24 mouse cellular contexts compared by ENCODE assay signal in genomic region chr5:26494003-26494402, GRCm38 (mm10).
"Had no signal": no experiment of that assay in that cellular context is flagged by ENCODE, and none has a peak within 500 bp of the region (broad histone marks: within the 10 kb centered on the region; RNA-seq: fewer than 3 reads in every experiment).

No protein-coding gene starts in this region.

- H3K4me3 ChIP-seq: heart, embryonic 10.5 days; heart, embryonic 12.5 days; hindbrain, embryonic 13.5 days; hindbrain, embryonic 15.5 days; kidney, embryonic 15.5 days; limb, embryonic 10.5 days; limb, embryonic 12.5 days; liver, embryonic 13.5 days; liver, embryonic 15.5 days had no signal

- DNase-seq: gastrocnemius, postnatal 14 days; gastrocnemius, postnatal 36 days; heart, adult 18-20 months; heart, postnatal 14 days; heart, postnatal 36 days; kidney, adult 11 months; kidney, adult 2 months; kidney, adult 9 months; kidney, postnatal 14 days; kidney, postnatal 36 days; layer of hippocampus, adult 9-11 months; layer of hippocampus, postnatal 36 days; liver; liver, embryonic 13.5 days had no signal

- H3K36me3 ChIP-seq: heart, embryonic 10.5 days; heart, embryonic 12.5 days; hindbrain, embryonic 13.5 days; hindbrain, embryonic 15.5 days; kidney, embryonic 15.5 days; limb, embryonic 10.5 days; limb, embryonic 12.5 days; liver, embryonic 13.5 days; liver, embryonic 15.5 days had no signal

- H3K4me1 ChIP-seq: heart, embryonic 10.5 days; heart, embryonic 12.5 days; hindbrain, embryonic 13.5 days; hindbrain, embryonic 15.5 days; kidney, embryonic 15.5 days; limb, embryonic 10.5 days; limb, embryonic 12.5 days; liver, embryonic 13.5 days; liver, embryonic 15.5 days had no signal

- H3K27ac ChIP-seq: heart, embryonic 10.5 days; hindbrain, embryonic 13.5 days; hindbrain, embryonic 15.5 days; hindbrain, postnatal 0 days; kidney, embryonic 15.5 days; kidney, postnatal 0 days; limb, embryonic 10.5 days; limb, embryonic 12.5 days; liver, embryonic 13.5 days; liver, embryonic 15.5 days had no signal

- H3K27me3 ChIP-seq: heart, embryonic 12.5 days; hindbrain, embryonic 13.5 days; hindbrain, embryonic 15.5 days; kidney, embryonic 15.5 days; limb, embryonic 12.5 days; liver, embryonic 13.5 days; liver, embryonic 15.5 days had no signal
